Mouse (Mus musculus): ENCODE results near the gene 9330159F19Rik.

9330159F19Rik gene

GRCm38 (mm10) chr10:29211453-29211852, at the start of gene 9330159F19Rik:
9330159F19Rik (plus strand) TSS chr10:29211606.
- DNase-seq (ENCODE audit: low read depth in 2 of 2, low spot score in 2 of 2): no peak

GRCm38 (mm10) chr10:29161664-29162063, 49.7 kb upstream of the 9330159F19Rik start:
- no peak for DNase-seq (ENCODE audit: low read depth in 2 of 2, low spot score in 2 of 2)

GRCm38 (mm10) chr10:29173778-29174177, 37.6 kb upstream of the 9330159F19Rik start:
- DNase-seq (ENCODE audit: low read depth in 2 of 2, low spot score in 2 of 2): no peak

- no peak for DNase-seq (ENCODE audit: low read depth in 2 of 2, low spot score in 2 of 2)
These were observed 35.8 kb upstream of the 9330159F19Rik start for GRCm38 (mm10) chr10:29175656-29176055.

GRCm38 (mm10) chr10:29176881-29177280, 34.5 kb upstream of the 9330159F19Rik start:
- no peak for DNase-seq (ENCODE audit: low read depth in 2 of 2, low spot score in 2 of 2)

GRCm38 (mm10) chr10:29178003-29178402, 33.4 kb upstream of the 9330159F19Rik start:
- no peak for DNase-seq (ENCODE audit: low read depth in 2 of 2, low spot score in 2 of 2)

GRCm38 (mm10) chr10:29180210-29180609, 31.2 kb upstream of the 9330159F19Rik start:
- DNase-seq (ENCODE audit: low read depth in 2 of 2, low spot score in 2 of 2): no peak

GRCm38 (mm10) chr10:29181046-29181445, 30.4 kb upstream of the 9330159F19Rik start:
- no peak for DNase-seq (ENCODE audit: low read depth in 2 of 2, low spot score in 2 of 2)

GRCm38 (mm10) chr10:29193769-29194168, 17.6 kb upstream of the 9330159F19Rik start:
- DNase-seq (ENCODE audit: low read depth in 2 of 2, low spot score in 2 of 2): no peak

- no peak for DNase-seq (ENCODE audit: low read depth in 2 of 2, low spot score in 2 of 2)
These were observed 14.6 kb upstream of the 9330159F19Rik start for GRCm38 (mm10) chr10:29196811-29197210.

GRCm38 (mm10) chr10:29198642-29199041, 12.8 kb upstream of the 9330159F19Rik start, which contains the start of gene Gm49353:
Gm49353 (plus strand) TSS chr10:29198954.
- DNase-seq (ENCODE audit: low read depth in 2 of 2, low spot score in 2 of 2): no peak

- DNase-seq (ENCODE audit: low read depth in 2 of 2, low spot score in 2 of 2): no peak
These were observed 11.6 kb upstream of the 9330159F19Rik start for GRCm38 (mm10) chr10:29199835-29200234.

- DNase-seq (ENCODE audit: low read depth in 2 of 2, low spot score in 2 of 2): no peak
These were observed 10.8 kb upstream of the 9330159F19Rik start for GRCm38 (mm10) chr10:29200609-29201008.

- no peak for DNase-seq (ENCODE audit: low read depth in 2 of 2, low spot score in 2 of 2)
These were observed 4.7 kb upstream of the 9330159F19Rik start for GRCm38 (mm10) chr10:29206730-29207129.

- no peak for DNase-seq (ENCODE audit: low read depth in 2 of 2, low spot score in 2 of 2)
These were observed 2.7 kb upstream of the 9330159F19Rik start for GRCm38 (mm10) chr10:29208735-29209134.

GRCm38 (mm10) chr10:29213534-29214100, 2.2 kb downstream of the 9330159F19Rik start:
- no peak for DNase-seq (ENCODE audit: low read depth in 2 of 2, low spot score in 2 of 2)

GRCm38 (mm10) chr10:29216957-29217356, 5.6 kb downstream of the 9330159F19Rik start:
- no peak for DNase-seq (ENCODE audit: low read depth in 2 of 2, low spot score in 2 of 2)

GRCm38 (mm10) chr10:29217451-29217850, 6.0 kb downstream of the 9330159F19Rik start:
- DNase-seq (ENCODE audit: low read depth in 2 of 2, low spot score in 2 of 2): no peak

- DNase-seq (ENCODE audit: low read depth in 2 of 2, low spot score in 2 of 2): no peak
These were observed 13.9 kb downstream of the 9330159F19Rik start for GRCm38 (mm10) chr10:29225329-29225728.

- DNase-seq (ENCODE audit: low read depth in 2 of 2, low spot score in 2 of 2): no peak
These were observed 19.8 kb downstream of the 9330159F19Rik start for GRCm38 (mm10) chr10:29231208-29231607.
